Mouse (Mus musculus) layer of hippocampus, adult 9-10 months (tissue): ENCODE measurements around the gene Mcu.
A peak's percentile ranks its signal among the peaks of the same experiment; 100 is the strongest.

Experiments
- DNase-seq: peaks from one replicate; pipeline ENCODE4 v3.0.0; 2022; ENCODE audit warnings: low spot score

Mcu gene

DNA sequence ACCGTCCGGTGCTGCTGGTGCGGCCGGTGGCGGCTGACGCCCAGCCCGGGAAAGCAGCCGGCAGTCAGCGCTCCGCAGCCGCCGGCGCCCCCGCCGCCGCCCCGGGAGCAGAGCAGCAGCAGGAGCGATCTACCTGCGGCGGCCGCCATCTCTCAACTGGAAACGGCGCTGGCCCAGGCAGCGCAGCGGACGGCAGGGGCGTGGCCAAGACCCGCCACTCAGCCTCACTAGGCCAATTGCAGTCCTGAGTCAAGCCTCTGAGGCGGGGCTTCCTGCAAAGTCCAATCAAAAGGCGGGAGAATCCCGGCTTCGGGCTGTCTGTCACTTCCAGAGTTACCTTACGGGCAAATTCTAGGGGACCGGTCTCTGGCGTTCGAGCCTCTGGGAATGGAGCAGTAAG, at the start of gene Mcu:
Gene Mcu, minus strand, starts transcription at position 171 of the 400 bp plus-strand sequence.
- peak; percentile 94 for DNase-seq

DNA sequence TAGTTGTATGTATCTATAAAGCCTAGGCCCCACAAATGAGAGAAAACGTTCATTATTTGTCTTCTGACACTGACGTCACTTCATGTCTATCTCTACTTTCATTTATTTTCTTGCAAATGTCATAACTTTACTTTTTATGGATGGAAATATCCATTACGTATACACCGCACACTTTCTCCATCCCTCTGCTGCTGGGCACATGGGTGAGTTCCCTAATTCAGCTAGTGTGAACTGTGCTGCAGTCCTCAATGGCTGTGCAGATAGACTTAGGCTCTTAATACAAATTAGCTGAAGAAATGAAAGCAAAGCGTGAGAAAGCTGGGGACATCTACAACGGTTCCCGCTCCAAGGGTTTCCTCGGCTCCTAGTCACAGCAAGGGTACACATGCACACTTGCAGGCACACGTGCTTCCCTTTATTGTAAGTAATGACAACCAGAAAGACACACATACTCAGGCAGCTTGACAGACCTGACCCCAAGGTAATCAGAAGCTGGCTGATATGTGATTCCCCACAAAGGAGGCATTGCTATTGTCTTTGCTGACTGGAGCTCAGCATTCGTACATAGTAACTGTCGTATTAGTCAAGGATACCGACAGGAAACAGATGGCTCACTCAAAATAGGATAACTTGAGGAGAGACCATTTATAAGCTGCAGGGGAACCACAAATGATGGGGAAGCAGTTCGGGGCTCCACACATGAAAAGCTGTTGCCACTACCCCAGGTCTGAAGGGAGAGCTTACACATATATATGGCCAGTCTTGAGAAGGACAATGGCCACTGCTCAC, 49.2 kb upstream of the Mcu start:
- peak; percentile 2 for DNase-seq

DNA sequence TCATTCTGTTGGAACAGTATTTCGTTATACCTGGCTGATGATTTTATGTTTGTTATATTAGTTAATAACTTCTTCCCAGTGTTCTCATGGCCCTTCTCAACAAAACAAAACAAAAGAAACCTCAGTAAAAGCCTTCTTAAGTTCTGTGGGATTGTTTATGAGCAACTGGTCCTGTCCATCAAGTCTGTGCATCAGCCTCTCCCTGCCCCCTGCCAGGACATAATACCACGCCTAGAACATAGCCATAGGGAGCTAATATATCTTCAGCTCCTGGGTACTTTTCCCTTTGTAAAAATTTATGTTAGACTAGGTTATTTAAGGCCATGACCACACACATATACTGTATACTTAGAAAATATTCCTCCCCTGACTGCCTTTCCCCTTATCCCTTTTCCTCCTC, 48.3 kb upstream of the Mcu start:
- DNase-seq: no peak

DNA sequence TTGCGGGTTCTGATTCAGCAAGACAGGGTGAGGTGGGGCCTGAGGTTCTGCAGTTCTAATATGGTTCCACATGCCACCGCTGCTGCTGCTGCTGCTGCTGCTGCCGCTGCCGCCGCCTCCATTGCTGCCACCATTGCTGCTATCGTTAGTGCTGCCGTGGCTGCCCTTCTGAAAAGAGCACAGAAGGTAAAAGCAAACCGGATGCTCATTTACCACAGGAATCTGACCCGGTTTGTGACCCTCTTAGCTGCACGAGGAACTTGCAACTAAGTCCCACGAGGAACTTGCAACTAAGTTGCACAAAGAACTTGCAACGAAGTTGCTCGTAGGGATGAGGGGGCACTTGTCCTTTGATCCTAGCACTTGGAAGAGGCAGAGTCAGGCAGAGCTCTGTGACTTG, 40.3 kb upstream of the Mcu start:
- DNase-seq: no peak

DNA sequence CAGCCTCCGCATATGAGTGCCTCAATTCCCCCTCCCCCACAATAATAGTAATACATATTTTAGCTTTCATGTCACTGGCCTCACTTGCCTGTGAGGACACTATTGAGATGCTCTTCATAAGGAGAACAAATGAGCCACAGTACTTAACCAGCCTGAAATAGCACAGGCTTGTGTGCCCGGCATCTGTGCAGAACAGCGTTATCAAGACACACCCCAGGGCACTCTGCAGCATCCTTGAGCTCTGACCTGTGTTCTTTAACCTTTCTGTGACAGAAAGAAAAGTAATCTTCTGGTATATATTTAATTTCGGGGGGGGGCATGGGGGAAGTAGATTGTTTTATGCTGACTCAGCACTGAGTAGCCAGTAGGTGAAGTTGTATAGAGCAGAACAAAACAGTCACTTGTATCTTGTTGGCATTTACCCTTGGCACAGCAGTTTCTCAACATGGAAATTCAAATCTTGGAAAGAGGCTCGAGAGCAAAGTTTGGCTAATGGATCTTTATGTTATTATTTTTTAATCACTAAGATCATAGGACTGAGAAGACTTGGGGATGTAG, 30.4 kb upstream of the Mcu start:
- no peak for DNase-seq

DNA sequence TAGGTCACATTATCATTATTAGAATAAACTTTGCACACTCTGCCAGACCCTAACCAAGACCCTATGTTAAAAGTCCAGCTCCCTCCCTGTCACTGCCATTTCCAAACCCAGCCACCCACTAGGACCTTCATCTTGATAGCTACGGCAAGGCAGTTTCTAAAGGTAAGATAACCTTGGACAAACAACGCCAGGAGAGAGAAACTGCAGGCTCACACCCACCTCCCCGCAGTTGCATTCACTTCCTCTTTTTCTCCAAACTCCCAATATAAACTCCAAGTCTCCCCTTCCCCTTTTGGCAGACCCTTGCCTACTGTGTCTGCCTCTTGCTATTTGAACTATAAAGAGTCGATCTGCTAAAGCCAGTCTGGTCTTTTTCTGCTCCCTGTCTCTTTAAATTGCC, 28.7 kb upstream of the Mcu start:
- no peak for DNase-seq

DNA sequence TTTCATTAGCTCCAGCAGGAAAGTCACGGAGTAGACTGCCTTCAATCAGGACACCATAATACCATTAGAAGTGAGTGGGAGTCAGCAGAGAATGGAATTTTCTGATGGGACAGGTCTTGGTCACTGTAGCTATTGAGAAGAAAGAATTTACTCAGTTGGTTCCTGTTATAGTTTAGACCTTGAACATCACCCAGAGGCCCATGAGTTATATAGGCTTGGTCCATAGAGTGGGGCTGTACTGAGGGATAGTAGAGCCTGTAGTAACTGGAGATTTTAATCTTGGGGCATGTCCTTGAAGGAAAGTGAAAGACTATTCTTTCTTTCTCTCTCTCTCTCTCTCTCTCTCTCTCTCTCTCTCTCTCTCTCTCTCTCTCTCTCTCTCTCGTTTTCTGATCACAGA, 28.2 kb upstream of the Mcu start:
- no peak for DNase-seq

DNA sequence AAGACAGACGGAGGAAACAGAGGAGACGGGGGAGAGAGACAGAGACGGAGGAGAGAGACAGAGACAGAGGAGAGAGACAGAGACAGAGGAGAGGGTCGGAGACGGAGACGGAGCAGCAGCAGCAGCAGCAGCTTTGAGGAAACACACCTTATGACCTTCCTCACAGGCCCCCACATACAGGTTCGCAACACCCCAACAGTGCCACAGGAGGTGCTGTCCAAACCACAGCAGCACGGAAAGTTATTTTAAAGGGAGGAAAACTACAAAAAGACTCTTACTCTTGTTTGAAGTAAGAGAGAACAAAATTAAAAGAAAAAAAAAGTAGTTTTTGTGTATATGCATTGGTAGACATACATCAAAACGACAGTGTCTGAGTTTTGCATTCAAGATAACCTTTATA, 27.2 kb upstream of the Mcu start:
- DNase-seq: no peak

DNA sequence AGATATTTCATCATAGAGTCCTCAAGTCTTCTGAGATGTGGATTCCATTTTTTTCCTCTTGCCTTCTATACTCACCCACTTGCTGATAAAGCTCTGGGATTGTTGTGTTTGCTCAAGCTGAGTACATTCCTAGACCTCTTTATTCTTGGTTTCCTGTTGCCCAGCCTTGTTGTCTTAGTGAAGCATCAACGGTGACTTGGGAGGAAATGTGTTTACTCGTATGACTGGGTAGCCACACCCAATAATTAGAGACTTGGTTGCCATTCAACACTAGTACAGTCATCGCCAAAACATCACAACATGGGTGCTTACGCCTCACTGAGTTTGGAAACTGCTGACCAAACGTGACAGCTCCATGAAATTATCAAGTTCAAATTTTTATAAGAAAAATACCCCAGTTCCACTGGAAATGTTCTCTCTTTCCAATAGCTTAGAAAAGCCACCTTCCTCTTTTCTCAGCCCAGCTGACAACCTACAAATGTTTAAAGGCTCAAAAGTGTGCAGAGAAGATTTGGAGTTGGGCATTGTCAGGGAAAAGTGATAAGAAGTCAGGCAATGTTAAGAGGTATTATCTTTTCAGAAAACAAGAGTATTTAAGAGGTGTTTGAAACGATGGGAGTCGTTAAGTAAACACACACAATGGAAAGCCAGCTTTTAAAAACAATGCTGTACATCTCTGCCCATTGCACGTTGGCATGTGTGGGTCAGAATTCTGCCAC, 26.3 kb upstream of the Mcu start:
- no peak for DNase-seq

DNA sequence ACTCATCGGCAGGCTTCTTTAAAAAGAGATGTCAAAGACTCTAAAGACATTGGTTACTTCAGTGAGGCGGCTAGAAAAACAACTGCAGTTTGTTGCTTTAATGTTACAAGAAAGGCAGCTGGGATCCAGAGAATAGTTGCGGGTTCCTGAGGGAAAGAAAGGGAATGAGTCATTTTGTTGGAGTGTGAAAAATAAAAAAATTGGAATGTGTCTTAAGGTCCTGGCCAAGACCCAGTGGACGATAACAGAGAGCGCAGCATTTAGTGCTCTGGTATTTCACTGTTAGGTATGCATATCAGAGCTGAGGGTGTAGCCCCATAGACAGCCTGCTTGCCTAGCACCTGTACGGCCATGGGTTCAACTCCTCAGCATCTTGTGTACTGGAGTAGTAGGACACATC, 22.1 kb upstream of the Mcu start:
- no peak for DNase-seq

DNA sequence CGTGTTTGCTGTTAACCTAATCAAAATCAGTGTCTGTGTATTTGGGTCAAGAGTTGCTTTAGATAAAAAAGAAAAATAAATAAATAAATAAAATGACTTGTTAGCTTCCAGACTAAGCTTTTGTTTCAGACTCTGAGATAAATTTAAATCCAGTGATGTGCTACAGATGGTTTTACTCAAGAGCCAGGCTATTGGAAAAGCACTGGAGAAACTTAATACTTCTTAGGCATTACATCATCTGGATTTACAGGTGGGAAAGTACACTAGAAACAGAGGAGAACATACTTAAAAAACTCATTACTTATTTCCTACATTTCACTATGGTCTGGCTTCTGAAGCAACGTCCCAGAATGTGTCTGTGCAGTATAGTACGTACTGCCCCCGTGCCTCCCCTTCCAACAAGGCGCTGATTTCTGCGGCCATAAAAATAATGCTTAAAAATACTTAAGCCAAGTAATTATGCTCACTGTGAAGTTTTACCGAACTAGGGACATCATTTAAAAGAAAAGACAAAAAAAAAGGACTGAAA, 21.2 kb upstream of the Mcu start:
- no peak for DNase-seq

DNA sequence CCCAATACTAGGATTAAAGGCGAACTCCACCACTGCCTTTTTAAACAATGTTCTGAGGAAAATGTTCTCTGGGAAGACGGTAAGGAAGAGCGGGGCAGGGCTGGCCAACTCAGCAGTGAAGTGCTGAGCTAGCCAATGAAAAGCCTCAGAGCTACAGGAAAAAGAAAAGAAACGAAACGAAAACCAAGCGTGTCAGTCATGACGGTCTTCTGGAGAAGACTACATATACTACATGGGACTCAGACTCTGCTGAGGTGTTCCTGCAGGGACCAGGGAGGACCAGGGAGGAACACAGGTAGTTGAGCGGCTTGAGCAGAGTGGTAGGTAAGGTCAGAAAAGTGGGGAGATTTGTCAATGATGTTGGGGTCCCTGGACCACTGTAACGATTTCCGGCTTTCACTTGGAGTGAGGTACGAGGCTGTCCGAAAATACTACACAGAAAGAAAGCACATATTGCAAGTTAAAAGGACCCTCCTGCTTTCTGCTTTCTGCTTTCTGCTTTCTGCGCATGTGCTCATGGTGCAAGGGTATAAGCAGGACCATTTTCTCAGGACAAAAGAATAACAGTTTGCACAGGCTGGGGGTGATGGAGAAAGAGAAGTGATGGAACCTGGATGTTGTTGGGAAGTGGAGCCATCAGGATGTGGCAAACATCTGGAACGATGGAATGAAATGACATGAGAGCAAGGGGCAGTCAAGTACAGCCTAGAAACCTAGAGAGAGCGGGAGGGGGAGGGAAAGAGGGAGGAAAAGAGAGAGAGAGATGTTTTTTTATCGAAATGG, 20.4 kb upstream of the Mcu start:
- no peak for DNase-seq

DNA sequence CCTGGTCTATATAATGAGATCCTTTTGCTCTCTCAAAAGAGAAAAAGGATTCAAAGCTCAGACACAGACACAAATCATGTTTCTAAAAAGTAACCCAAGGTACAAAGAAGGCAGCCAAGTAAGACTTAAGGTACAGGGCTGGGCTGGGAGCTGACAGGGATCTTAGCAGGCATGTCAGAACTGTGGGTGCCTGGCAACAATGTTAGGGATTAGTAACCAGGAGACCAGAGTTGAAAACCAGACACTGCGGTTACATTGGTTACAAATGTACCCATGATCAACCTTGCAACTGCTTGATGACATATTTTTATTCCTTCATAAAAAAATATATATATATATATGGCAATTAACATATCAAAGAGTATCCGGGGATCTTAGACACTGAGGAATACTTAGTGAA, 19.6 kb upstream of the Mcu start:
- no peak for DNase-seq

DNA sequence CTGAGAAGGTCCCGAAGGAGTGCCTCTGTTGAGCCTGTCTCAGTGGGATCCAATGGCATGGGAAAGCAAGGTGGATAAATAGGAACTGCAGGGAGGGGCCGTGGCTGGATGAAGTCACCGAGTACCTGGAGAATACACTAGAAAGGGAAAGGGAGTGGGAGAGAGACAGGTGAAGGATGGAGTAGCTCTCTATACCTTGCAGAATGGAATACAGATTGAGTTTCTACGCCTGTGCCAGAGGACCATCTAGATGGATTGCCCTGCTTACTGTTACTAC, 13.0 kb upstream of the Mcu start:
- no peak for DNase-seq

DNA sequence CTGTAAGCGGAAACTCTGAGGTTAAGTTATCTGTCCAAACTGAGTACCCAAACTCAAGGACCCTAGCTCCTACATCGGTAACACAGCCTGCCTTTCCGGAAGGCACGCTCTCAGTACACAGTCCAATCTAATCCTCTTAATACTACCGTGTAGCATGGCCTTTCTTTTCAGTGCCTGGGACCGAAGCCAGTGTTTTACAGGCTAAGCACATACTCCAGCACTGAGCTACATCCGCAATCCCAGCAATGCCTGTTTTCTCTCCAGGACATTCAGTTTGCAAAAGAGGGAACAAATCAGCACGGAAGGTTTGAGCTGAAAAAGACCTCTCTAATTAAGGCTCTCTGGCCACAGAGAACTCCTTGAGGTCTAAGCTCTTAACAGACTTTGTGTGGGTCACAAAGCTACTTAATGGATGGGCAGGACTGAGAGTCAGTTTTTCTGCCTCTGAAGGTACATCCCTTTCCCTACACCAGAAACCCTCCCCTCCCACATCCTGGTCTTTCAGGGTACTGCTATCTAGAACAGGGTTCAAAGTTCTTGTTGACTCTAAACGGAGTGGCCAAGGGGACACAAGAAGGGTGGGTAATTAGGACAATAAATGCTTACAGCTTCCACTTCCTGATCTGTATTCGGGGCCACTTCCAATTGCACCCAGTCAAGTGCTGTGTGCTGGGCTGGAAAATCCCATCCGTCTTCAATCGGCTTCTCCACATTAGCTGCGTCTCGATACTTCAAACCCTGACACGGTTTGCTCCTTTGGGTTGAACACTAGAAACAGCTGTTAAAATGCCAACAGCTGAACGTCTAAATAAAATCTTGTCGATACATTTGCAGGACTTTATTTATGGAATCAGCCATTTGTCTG, 12.4 kb upstream of the Mcu start:
- no peak for DNase-seq

DNA sequence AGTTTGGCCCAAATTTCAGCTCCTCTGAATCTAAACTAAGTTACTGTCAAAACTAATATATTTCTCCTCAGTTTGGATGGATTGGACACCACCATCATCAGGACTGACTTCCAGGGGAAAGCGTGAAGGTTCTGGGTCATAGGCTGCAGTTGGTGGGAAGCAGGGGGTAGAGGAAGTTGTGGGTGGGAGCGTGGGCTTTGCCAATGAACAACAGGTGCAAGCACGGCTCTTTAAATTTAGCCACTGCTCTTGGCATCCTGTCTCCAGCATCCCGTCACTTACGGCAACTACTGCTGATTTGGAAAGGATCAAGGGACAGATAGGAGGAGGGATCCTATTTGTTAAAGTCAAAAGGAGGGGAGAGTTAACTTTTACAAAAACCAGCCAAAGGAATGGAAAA, 7.0 kb upstream of the Mcu start:
- no peak for DNase-seq

DNA sequence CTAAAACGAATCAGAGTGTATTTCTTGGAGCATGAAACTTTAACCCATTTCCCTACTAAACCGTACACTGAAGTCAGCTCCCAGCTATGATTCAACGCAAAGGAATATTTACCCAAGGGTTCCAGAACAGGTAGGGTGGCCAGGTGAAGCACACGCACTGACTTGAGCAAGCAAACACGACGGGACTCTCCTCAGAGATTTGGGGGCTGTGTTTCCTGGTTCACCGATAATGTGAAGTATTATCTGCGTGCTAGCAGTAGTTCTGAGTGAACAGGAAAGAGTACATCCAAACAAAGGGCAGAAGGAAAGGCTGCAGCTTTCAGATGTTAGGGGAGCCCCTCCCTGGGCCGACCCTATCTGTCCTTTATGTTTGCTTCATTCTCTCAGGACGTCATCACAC, 4.9 kb upstream of the Mcu start:
- DNase-seq: no peak

DNA sequence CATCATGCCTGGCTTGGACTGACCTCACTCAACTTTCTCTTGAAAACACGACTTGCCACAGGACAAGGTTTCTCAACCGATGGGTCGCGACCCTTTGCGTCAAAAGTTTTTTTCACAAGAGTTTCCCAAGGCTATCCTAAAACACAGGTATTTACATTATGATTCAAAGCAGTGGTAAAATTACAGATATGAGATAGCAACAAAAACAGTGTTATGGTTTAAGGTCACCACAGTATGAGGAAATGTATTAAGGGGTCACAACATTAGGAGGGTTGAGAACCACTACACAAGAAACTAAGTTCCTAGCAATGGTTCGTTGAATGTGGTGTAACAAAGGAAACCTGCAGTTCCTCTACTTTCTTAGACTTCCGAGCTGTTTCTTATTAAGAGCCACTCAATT, 1.3 kb upstream of the Mcu start:
- no peak for DNase-seq

DNA sequence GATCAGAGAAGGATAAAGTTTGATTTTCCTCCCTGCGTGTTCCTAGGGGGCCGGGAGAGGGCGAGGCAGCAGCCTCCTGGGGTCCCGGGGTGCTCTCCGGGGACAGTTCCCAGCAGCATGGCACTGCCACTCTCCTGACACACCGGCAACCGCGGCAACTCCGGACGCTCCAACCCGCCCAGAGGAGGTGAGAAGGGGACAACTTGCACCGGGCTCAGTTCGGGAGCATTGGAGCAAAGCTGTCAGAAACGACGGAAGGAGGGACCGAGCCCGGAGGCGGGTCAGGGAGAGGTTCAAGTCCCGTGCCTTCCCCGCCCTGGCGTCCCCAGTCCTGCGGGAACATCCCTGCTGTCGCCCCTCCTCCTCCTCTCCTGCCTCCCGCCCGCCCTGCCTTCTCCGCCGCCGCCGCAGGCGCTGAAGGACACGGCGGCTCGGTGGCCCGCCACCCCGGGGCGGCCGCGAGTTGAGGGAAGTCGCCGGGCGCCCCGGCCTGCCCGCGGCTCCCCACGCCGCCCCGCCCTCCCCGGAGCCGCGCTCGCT, 441 bp downstream of the Mcu start, which contains the start of gene Gm10322:
Gene Gm10322, plus strand, starts transcription at position 83 of the 540 bp plus-strand sequence.
- no peak for DNase-seq

DNA sequence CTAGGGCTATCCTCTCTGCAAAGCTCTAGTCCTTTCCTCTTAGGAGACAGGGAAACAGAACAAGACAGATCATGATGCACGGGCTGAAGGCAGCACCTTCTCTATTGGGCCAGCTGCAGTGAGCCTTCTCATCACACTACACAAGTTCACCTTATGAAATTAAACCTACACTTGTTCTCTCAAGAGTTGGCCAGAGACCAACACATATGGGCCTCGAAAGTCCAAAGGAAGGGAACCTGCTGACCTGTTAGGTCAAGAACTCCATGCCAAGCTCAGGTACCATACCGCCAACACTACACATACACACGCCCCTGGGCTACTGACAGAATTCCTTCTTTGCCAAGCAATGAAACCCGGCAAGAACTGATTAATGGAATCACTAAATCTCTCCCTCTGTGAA, 1.1 kb downstream of the Mcu start:
- DNase-seq: no peak

DNA sequence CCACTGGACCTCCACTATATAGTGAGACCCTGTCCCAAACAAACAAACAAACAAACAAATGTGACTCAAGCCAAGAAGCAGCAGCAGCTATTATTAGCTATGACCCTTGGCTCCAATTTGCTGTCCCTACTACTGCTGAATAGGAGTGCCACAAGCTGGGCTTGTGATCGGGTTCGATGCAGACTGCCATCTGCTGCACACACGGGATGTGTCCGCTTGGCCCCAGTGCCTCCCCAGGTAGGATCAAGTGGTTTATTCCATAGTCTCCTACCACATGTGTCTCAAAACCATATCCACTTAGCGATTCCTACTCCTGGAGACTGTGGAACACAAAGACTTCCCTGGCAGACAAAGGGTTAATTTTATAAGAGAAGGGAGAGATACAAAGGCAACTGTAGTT, 2.4 kb downstream of the Mcu start:
- DNase-seq: no peak
